Mouse (Mus musculus) ES-E14 (cell line): ENCODE results near the gene Ptprk.

ENCODE experiments used
- CHD2 ChIP-seq: IDR thresholded peaks from 2 replicates; pipeline ENCODE4 v1.6.1; 2014; ENCODE audit warnings: mild to moderate bottlenecking, low read depth, low read length, inconsistent platforms
- HCFC1 ChIP-seq: IDR thresholded peaks from 2 replicates; pipeline ENCODE4 v1.6.1; 2012; ENCODE audit warnings: low read length, inconsistent platforms, borderline replicate concordance; ENCODE audit not compliant: insufficient read depth
- MAFK ChIP-seq: IDR thresholded peaks from 2 replicates; pipeline ENCODE4 v1.6.1; 2014; ENCODE audit warnings: mild to moderate bottlenecking, low read depth, low read length, inconsistent platforms; ENCODE audit not compliant: insufficient read depth
- ZC3H11A ChIP-seq: IDR thresholded peaks from 2 replicates; pipeline ENCODE4 v1.6.1; 2012; ENCODE audit warnings: low read depth, mild to moderate bottlenecking, inconsistent platforms, low read length, borderline replicate concordance
- ZNF384 ChIP-seq: IDR thresholded peaks from 2 replicates; pipeline ENCODE4 v1.6.1; 2012; ENCODE audit warnings: low read depth, low read length, inconsistent platforms

DNA sequence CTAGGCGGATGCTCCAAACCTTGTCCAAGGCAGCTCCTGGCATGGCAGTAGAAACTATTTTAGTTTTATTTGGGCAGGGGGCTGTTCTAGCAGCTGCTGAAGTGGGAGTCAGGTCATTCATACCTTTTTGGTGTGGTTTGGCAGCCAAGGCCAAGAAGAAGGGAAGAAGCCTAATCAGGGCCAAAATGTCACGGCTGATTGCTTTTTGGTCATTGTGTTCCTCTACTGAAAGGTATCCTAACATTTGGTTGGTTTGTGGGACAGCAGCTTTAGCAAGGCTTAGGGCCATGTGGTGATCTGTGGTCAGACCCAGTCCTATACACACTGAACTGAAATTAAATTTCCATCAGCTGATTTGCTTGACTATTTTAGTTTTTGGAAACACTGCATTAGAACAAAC is 6.6 kb downstream of the Ptprk start:
- TF ChIP-seq HCFC1 (no peak), CHD2 (no peak), MAFK (no peak), ZNF384 (no peak), ZC3H11A (no peak)
